Mouse (Mus musculus) liver, adult 2 months (tissue): ENCODE measurements around the gene Dlg2. TPM values are rescaled to one million over a fixed set of nuclear protein-coding genes. Genes with fewer than 3 reads are reported as not detected.
A peak's percentile ranks its signal among the peaks of the same experiment; 100 is the strongest.

ENCODE experiments used
- DNase-seq: peaks from one replicate; pipeline ENCODE4 v3.0.0-alpha.2; 2011; ENCODE audit warnings: low read depth, low spot score; ENCODE audit errors: extremely low read depth
- H3K27ac ChIP-seq: fragments of 200-500 bp; replicated peaks from 2 replicates; pipeline ENCODE4 v1.5.1; 2012; ENCODE audit warnings: low read depth, mild to moderate bottlenecking, control low read depth, inconsistent platforms, low read length; ENCODE audit not compliant: insufficient read depth
- H3K27me3 ChIP-seq: fragments of 200-500 bp; 2 replicates; pipeline ENCODE4 v1.6.1; 2012; ENCODE audit warnings: mild to moderate bottlenecking, moderate library complexity, low read length, inconsistent platforms; ENCODE audit not compliant: control insufficient read depth, insufficient read depth
- H3K36me3 ChIP-seq: fragments of 200-500 bp; 2 replicates; pipeline ENCODE4 v1.6.1; 2012; ENCODE audit warnings: low read length, inconsistent platforms; ENCODE audit not compliant: control insufficient read depth, insufficient read depth
- H3K4me1 ChIP-seq: fragments of 200-500 bp; 2 replicates; pipeline ENCODE4 v1.6.1; 2011; ENCODE audit warnings: low read length; ENCODE audit not compliant: control insufficient read depth, insufficient read depth
- H3K4me3 ChIP-seq: fragments of 200-500 bp; 2 replicates; pipeline ENCODE4 v1.5.1; 2011; ENCODE audit warnings: low read depth, mild to moderate bottlenecking, control low read depth, low read length, moderate library complexity; ENCODE audit not compliant: insufficient read depth
- H3K79me2 ChIP-seq: fragments of 200-500 bp; 2 replicates; pipeline ENCODE4 v1.6.1; 2012; ENCODE audit warnings: inconsistent platforms, mild to moderate bottlenecking, low read length, moderate library complexity; ENCODE audit not compliant: control insufficient read depth, insufficient read depth
- H3K9ac ChIP-seq: fragments of 200-500 bp; 2 replicates; pipeline ENCODE4 v1.6.1; 2012; ENCODE audit warnings: low read depth, mild to moderate bottlenecking, control low read depth, inconsistent platforms, low read length
- CTCF ChIP-seq: fragments of 200-500 bp; IDR thresholded peaks from 2 replicates; pipeline ENCODE4 v1.5.1; 2011; ENCODE audit warnings: low read depth, low read length, control low read depth
- POLR2A ChIP-seq: fragments of 200-500 bp; IDR thresholded peaks from 2 replicates; pipeline ENCODE4 v1.6.1; 2011; ENCODE audit warnings: low read length, control low read depth; ENCODE audit not compliant: insufficient read depth; ENCODE audit errors: extremely low read depth
- WGBS: fragments of 180-500 bp; shearing (Covaris S2); methylation state at CpG from one replicate; pipeline ENCODE4 v1.1.7; 2018; 5-methylcytosine and 5-hydroxymethylcytosine counted together
- polyA plus RNA-seq: library from polyadenylated mRNA; depleted of rRNA; stranded (reverse); fragments of >200 nt; gene quantifications from 2 replicates; pipeline ENCODE4 v1.2.3, GENCODE M21; 2012
- total RNA-seq: library from RNA; depleted of rRNA; stranded (reverse); fragments of >200 nt; gene quantifications from 2 replicates; pipeline ENCODE4 v1.2.3, GENCODE M21; 2014

Dlg2 gene
- total and polyA plus RNA-seq, 2 experiments = 0.65 TPM; not detected in 1

DNA sequence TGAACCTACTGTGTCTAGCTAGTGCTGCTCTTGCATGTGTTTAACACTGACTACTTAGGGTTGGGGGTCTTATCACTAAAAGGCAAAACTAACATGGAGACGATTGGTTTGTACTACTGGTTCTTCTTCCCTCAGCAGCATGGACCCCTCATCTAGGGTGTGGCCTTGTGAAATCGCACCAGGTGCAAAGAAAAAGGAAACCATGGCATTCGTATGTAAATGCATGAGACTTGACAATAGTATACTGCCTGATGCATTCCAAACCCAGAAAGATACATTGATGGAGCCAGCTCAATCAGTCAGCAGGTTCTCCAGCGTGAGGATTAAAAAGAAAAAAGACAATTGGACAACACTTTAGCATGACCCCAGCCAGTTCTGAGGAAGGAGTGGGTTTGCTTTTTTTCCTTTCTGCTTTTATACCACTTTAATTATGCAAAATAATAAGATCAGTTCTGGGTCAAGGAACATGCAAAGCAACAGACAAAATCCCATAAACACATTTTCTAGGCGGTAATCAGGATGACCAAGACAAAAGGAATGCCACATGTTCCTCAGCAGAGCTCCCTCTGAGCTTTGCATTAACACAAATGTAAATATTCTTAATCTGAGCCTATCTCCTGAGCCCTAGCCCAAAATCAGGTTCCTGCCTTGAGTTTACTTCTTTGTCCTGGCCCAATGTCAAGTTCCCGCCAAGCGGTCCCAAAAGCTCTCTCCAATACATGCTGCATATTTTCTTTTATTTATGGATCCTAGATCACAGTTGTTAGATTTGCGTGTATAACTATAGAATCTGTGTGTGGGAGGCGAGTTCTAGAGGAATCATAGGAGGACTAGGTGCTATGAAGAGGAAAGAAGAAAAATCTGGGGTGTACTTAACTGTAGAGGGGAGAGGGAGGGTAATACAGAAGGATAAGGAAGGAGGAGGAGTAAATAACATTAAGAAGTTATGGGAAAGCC is 595.6 kb downstream of the Dlg2 start:
- 72% methylated on average over 9 of the region's 9 CpGs for WGBS
- Histone ChIP-seq H3K9ac (no peak overlapping the region), H3K27me3 (no peaks in the 10 kb centered on the region), H3K4me1 (no peaks in the 10 kb centered on the region), H3K79me2 (no peaks in the 10 kb centered on the region), H3K27ac (no peak overlapping the region), H3K36me3 (no peaks in the 10 kb centered on the region), H3K4me3 (no peak overlapping the region)
- TF ChIP-seq CTCF (no peak), POLR2A (no peak)
- no peak for DNase-seq

DNA sequence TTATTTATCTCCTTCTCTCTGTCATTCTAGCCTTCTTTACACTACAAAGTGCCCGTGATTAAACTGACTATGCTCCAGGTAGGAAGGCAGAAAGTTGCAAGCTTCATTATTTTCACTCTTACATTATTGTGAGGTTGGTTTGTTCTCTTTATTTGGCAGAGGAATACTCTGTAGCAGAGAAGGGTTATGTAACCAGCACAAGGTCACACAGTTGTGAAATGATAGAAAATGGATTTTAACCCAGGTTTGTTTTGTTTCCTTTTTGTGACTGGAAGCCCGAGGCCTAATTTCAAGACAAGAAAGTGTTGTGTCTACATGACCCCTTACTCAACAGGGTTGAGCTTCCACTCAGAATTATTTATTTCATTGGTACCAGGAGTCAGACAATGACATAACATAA is 609.6 kb downstream of the Dlg2 start:
- no peak for TF ChIP-seq POLR2A
- no peak for TF ChIP-seq CTCF
- peak; percentile 86 for DNase-seq
- H3K9ac ChIP-seq = no peak overlapping the region

DNA sequence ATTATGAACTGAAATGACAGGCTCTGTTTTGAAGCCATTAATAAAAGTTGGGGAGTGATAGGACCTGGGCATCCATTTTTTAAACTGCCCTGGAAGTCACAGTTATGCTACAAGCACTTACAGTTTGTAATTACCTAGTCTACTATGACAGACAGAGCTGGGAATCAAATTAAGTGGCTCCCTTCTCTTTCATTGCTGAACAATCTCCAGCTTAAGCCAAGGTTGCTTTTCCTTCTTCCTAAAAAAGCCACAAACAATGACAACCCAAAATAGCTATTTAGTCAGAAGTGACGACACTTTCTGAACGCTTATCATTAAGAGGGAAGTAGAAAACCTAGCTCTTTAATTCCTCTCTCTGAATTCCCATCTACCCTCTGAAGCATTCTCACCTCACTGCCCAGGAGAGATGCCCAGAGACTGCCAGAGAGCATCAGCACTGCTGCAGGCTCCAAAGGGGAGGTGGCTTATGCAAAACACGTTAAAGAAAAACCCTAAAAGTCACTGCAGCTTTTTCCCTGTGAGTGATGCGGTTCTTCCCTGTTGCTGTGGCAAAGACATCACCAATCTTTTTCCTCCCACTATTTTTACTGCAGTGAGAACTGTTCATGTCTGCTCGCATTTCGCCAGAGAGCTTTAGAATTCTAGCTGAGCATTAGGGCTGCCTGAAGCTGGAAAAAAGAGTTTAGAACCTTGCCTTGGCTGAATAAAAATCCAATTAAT is 612.9 kb downstream of the Dlg2 start:
- no peak for TF ChIP-seq POLR2A
- TF ChIP-seq CTCF = no peak
- Histone ChIP-seq H3K4me3 (no peak overlapping the region), H3K4me1 (peaks cover 2% of the 10 kb centered on the region; the same call in 1 of the 2 replicates), H3K36me3 (no peaks in the 10 kb centered on the region), H3K9ac (no peak overlapping the region), H3K79me2 (no peaks in the 10 kb centered on the region), H3K27me3 (peaks cover 3% of the 10 kb centered on the region; the same call in 1 of the 2 replicates), H3K27ac (no peak overlapping the region)
- 39% methylated on average over 6 of the region's 6 CpGs for WGBS
- no peak for DNase-seq

More for the DNA sequence above, 609.6 kb downstream of the Dlg2 start:
- peaks cover 3% of the 10 kb centered on the region; the same call in 1 of the 2 replicates for H3K27me3 ChIP-seq
- H3K36me3 ChIP-seq = no peaks in the 10 kb centered on the region
- H3K79me2 ChIP-seq = no peaks in the 10 kb centered on the region
- no peak overlapping the region for H3K4me3 ChIP-seq
- H3K4me1 ChIP-seq = peaks cover 2% of the 10 kb centered on the region; the same call in 1 of the 2 replicates
- 11% methylated on average over 2 of the region's 2 CpGs for WGBS
- H3K27ac ChIP-seq = peak overlapping the region; percentile 35; the same call in 1 of the 2 replicates

DNA sequence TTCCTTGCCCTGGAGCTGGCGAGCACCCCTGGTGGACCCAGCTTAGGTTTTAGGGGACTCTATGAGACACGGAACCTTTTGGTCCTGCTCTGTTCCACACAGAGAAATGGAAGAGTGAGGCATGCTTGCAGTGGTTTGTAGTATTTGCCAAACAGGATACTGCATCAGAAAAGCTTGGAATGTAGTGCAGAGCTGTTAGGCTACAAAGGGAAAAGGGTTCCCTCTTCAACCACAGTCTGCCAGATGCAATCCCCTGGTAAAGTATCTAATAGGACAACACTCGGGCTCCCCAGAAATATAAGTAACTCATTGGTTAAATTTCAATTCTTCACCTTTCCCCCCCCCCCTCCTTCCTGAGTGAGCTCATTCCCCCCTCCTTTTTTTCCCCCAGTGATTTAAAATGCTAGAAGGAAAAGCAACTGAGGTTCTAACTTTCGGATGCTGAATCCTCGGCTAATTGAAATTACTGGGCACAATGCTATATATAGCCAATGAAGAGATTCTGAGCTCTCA is 613.9 kb downstream of the Dlg2 start:
- Histone ChIP-seq H3K36me3 (no peaks in the 10 kb centered on the region), H3K9ac (no peak overlapping the region), H3K27ac (no peak overlapping the region), H3K4me3 (no peak overlapping the region), H3K79me2 (no peaks in the 10 kb centered on the region), H3K27me3 (peaks cover 3% of the 10 kb centered on the region; the same call in 1 of the 2 replicates), H3K4me1 (peaks cover 2% of the 10 kb centered on the region; the same call in 1 of the 2 replicates)
- TF ChIP-seq CTCF (no peak), POLR2A (no peak)
- DNase-seq = no peak
- 66% methylated on average over 5 of the region's 5 CpGs for WGBS

DNA sequence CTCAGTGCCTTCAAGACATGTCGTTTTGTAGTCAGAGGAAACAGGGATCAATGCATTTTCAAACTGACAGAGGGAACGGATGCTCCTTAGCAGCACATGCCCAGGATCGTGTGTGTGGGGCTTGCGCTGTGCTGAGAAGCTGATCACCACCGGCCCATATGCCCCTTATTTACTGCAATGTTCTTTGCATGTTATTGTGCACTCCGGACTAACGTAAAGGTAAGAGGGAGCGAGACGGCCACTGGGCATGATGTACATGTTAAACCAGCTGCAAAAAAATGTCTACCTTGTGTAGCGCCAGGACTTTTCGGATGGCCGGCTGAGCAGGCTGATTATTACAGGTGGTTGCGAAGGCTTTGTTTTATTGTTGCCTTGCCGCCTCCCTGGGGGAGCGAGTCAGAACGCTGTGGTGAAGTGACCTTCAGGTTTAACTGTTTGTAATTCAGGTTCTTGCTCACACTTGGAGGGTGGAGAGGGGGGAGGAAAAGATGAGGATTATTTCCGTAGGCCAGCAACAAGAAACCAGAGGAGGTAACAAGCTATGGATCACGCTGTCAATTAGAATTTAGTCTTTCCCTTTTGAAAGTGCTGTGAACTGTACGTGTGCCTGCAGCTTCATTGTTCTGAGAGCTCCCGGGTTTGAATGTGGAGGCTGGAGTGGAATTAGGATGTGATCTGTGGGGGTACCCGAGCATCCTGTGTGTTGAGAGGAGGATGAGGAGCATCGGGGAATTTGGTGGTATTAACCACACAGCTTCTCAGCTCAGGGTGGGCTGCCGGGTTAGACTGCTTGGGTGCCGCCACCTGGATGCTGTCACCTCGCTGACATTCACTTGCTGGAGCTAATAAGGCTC is 614.6 kb downstream of the Dlg2 start:
- H3K27ac ChIP-seq = no peak overlapping the region
- DNase-seq = no peak
- 24% methylated on average over 25 of the region's 25 CpGs for WGBS
- H3K36me3 ChIP-seq = no peaks in the 10 kb centered on the region
- no peaks in the 10 kb centered on the region for H3K79me2 ChIP-seq
- H3K4me3 ChIP-seq = no peak overlapping the region
- no peak overlapping the region for H3K9ac ChIP-seq
- H3K4me1 ChIP-seq = peaks cover 2% of the 10 kb centered on the region; the same call in 1 of the 2 replicates
- TF ChIP-seq POLR2A (no peak), CTCF (no peak)
- H3K27me3 ChIP-seq = peaks cover 3% of the 10 kb centered on the region; the same call in 1 of the 2 replicates
